Mouse (Mus musculus) liver, postnatal 0 days (tissue): ENCODE data around the gene Nsf. TPM values are rescaled to one million over a fixed set of nuclear protein-coding genes. Genes with fewer than 3 reads are reported as not detected.
"Not testable (repeated sequence)": the region's sequence is repeated elsewhere in the genome, so short reads cannot be mapped to it uniquely, and the experiment has no call there.

Source experiments
- ATAC-seq: fragments of 200-750 bp; cut with Nextera tagmentation; 2 replicates; pipeline ENCODE4 v1.8.0; 2017; ENCODE audit warnings: mild to moderate bottlenecking, moderate library complexity
- DNase-seq: peaks from one replicate; pipeline ENCODE4 v3.0.0-alpha.2; 2016
- H3K27ac ChIP-seq: fragments of 300-500 bp; sonication (generic); 2 replicates; pipeline ENCODE4 v1.5.1; 2014; ENCODE audit warnings: antibody characterized with exemption, moderate library complexity, mild to moderate bottlenecking, low read depth
- H3K27me3 ChIP-seq: fragments of 300-500 bp; sonication (generic); 2 replicates; pipeline ENCODE4 v1.6.1; 2014; ENCODE audit warnings: low read length, control low read depth, mixed read lengths; ENCODE audit not compliant: insufficient read depth
- H3K36me3 ChIP-seq: fragments of 300-500 bp; sonication (generic); replicated peaks from 2 replicates; pipeline ENCODE4 v1.6.1; 2014; ENCODE audit warnings: mild to moderate bottlenecking, control low read depth, low read length, moderate library complexity, mixed read lengths; ENCODE audit not compliant: insufficient read depth
- H3K4me1 ChIP-seq: fragments of 300-500 bp; sonication (generic); 2 replicates; pipeline ENCODE4 v1.6.1; 2014; ENCODE audit warnings: antibody characterized with exemption, mild to moderate bottlenecking, control low read depth; ENCODE audit not compliant: insufficient read depth
- H3K4me2 ChIP-seq: fragments of 300-500 bp; sonication (generic); 2 replicates; pipeline ENCODE4 v1.6.1; 2014; ENCODE audit warnings: low read depth, mild to moderate bottlenecking, low read length, moderate library complexity, mixed read lengths
- H3K4me3 ChIP-seq: fragments of 300-500 bp; sonication (generic); 2 replicates; pipeline ENCODE4 v1.5.1; 2014; ENCODE audit warnings: low read depth, low read length
- H3K9ac ChIP-seq: fragments of 300-500 bp; sonication (generic); replicated peaks from 2 replicates; pipeline ENCODE4 v1.6.1; 2014; ENCODE audit warnings: mild to moderate bottlenecking, moderate library complexity
- H3K9me3 ChIP-seq: fragments of 300-500 bp; sonication (generic); 2 replicates; pipeline ENCODE4 v1.6.1; 2016; ENCODE audit warnings: mild to moderate bottlenecking, control low read depth, low read length, mixed read lengths
- CTCF ChIP-seq: sonication (generic); IDR thresholded peaks from 2 replicates; pipeline ENCODE4 v1.5.1; 2016; ENCODE audit warnings: antibody characterized with exemption, low read depth
- EP300 ChIP-seq: IDR thresholded peaks from 2 replicates; pipeline ENCODE4 v1.6.1; 2016; ENCODE audit warnings: antibody characterized with exemption, low read depth, mild to moderate bottlenecking
- WGBS: fragments of 180-500 bp; shearing (Covaris S2); extraction: QIAGEN DNeasy Blood & Tissue Kit; methylation state at CpG from one replicate; pipeline ENCODE4 v1.1.7; 2014; ENCODE audit not compliant: insufficient replicate concordance; 5-methylcytosine and 5-hydroxymethylcytosine counted together
- polyA plus RNA-seq: library from polyadenylated mRNA; unstranded; fragments of >200 nt; fragmentation: Nextera tagmentation; extraction: Ambion mirVana; gene quantifications from 2 replicates; pipeline ENCODE4 v1.2.1, GENCODE M21; 2015

Gene Nsf
- polyA plus RNA-seq, 1 experiment from 2014 or later: 16.0 TPM

GRCm38 (mm10) chr11:103884749-103885383 lies 69.0 kb downstream of the Nsf start:
- H3K27me3 ChIP-seq: no peaks in the 10 kb centered on the region
- H3K36me3 ChIP-seq: peaks cover 10% of the 10 kb centered on the region; the same call in 1 of the 2 replicates
- peak; percentile 49 for ATAC-seq
- no peak overlapping the region for H3K4me3 ChIP-seq
- WGBS: 68% methylated on average over 13 of the region's 13 CpGs
- no peak overlapping the region for H3K9ac ChIP-seq
- no peak overlapping the region for H3K27ac ChIP-seq
- H3K4me2 ChIP-seq: peak overlapping the region; percentile 40
- no peak for TF ChIP-seq EP300
- no peak for TF ChIP-seq CTCF
- no peaks in the 10 kb centered on the region for H3K9me3 ChIP-seq
- DNase-seq: no peak
- no peaks in the 10 kb centered on the region for H3K4me1 ChIP-seq

DNA sequence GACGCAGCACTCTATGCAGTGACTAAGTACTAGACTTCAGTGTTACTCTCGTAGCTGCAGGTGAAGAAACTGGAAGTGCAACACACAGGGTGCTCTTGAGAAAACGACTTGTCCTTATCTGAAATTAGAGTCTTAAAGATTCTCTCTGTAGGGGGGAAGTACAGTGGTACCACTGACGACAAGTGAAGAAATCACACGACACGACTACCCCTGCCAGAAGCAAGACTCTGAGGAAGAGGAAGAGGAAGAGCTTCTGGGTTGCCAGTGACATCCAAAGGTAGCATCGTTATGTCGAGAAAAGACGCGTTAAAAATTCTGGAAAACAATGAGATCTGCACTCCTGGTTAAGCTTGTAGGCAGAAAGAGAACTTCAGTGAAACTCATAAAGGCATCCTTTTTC lies 70.1 kb downstream of the Nsf start:
- WGBS: 70% methylated on average over 10 of the region's 10 CpGs
- Histone ChIP-seq H3K9ac (no peak overlapping the region), H3K27ac (no peak overlapping the region), H3K4me1 (no peaks in the 10 kb centered on the region), H3K4me2 (no peak overlapping the region), H3K27me3 (no peaks in the 10 kb centered on the region), H3K9me3 (no peaks in the 10 kb centered on the region), H3K4me3 (no peak overlapping the region), H3K36me3 (peaks cover 10% of the 10 kb centered on the region; the same call in 1 of the 2 replicates)
- ATAC-seq (no peak), DNase-seq (no peak)
- TF ChIP-seq EP300 (no peak), CTCF (no peak)

GRCm38 (mm10) chr11:103879476-103879875 lies 74.4 kb downstream of the Nsf start:
- H3K9ac ChIP-seq, H3K4me1 ChIP-seq, H3K27me3 ChIP-seq, H3K27ac ChIP-seq, H3K4me2 ChIP-seq, H3K9me3 ChIP-seq, H3K4me3 ChIP-seq, DNase-seq, ATAC-seq: not testable (repeated sequence)
- WGBS: 87% methylated on average over 6 of the region's 8 CpGs
- H3K36me3 ChIP-seq: peaks cover 14% of the 10 kb centered on the region; the same call in 1 of the 2 replicates

DNA sequence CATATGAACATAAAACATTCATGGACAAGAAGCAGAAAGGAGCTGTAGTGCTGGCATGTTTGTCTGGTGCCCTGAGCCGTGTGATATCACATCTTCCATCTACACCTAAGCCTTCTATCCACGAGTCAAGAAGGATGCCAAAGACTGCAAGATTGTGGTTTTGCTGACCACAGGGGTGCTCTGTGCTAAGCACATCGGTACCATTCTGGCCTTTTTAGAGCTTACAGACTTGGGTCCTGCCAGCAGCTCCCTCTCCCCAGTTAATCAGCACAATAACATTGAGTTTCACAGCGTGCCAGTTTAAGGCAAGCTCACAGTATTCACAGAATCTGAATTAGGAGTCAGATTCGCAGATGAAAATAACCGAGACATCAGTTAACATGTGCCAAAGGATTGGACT lies 75.4 kb downstream of the Nsf start:
- H3K4me1 ChIP-seq: no peaks in the 10 kb centered on the region
- no peaks in the 10 kb centered on the region for H3K27me3 ChIP-seq
- no peak overlapping the region for H3K4me3 ChIP-seq
- no peak overlapping the region for H3K9ac ChIP-seq
- no peak overlapping the region for H3K27ac ChIP-seq
- H3K9me3 ChIP-seq: peaks cover 3% of the 10 kb centered on the region; the same call in 1 of the 2 replicates
- H3K36me3 ChIP-seq: peaks cover 14% of the 10 kb centered on the region; the same call in 1 of the 2 replicates
- H3K4me2 ChIP-seq: no peak overlapping the region
- 69% methylated on average over 6 of the region's 6 CpGs for WGBS
- ATAC-seq: no peak
- no peak for TF ChIP-seq EP300
- TF ChIP-seq CTCF: no peak
- no peak for DNase-seq

GRCm38 (mm10) chr11:103870352-103870751 lies 83.5 kb downstream of the Nsf start:
- Histone ChIP-seq H3K4me1 (peaks cover 3% of the 10 kb centered on the region; the same call in 1 of the 2 replicates), H3K27me3 (no peaks in the 10 kb centered on the region), H3K9ac (no peak overlapping the region), H3K27ac (no peak overlapping the region), H3K4me3 (no peak overlapping the region), H3K9me3 (peaks cover 3% of the 10 kb centered on the region; the same call in 1 of the 2 replicates), H3K36me3 (peaks cover 4% of the 10 kb centered on the region; the same call in 1 of the 2 replicates), H3K4me2 (no peak overlapping the region)
- DNase-seq (no peak), ATAC-seq (no peak)
- WGBS: 82% methylated on average over 9 of the region's 9 CpGs
- TF ChIP-seq CTCF: no peak
- TF ChIP-seq EP300: no peak

DNA sequence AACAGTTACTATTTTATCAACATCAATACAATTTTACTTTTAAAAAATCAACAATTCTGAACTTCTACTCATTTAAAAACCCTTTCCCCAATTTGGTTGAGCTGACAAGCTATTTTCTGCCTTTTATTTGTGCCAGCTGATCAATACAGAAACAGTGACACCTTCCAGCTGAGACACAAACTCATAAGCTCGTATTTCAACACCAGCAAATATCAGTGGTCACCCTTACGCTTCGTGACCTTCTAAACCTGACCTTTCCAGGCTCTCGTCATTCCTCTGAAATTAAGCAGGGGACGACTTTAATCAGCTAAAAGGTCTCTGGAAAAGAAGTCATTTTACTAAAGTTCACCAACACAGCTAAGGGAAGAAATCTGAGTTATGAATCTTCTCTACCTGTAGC lies 86.2 kb downstream of the Nsf start:
- Histone ChIP-seq H3K4me1 (peaks cover 3% of the 10 kb centered on the region; the same call in 1 of the 2 replicates), H3K27me3 (no peaks in the 10 kb centered on the region), H3K27ac (peak overlapping the region; percentile 75), H3K4me3 (no peak overlapping the region), H3K9me3 (no peaks in the 10 kb centered on the region), H3K4me2 (no peak overlapping the region), H3K9ac (no peak overlapping the region), H3K36me3 (no peaks in the 10 kb centered on the region)
- TF ChIP-seq EP300 (no peak), CTCF (no peak)
- ATAC-seq (peak; percentile 86), DNase-seq (no peak)
- 58% methylated on average over 5 of the region's 5 CpGs for WGBS
